Mouse (Mus musculus) Muller cell, postnatal 12 days (primary cell): ENCODE measurements at regions not wholly inside any gene's neighbourhood (a gene's known extent, or its start where the extent isn't known, plus 50 kb on each side); places are given as distances from the start of the nearest gene placed in this dataset.
A peak's percentile ranks its signal among the peaks of the same experiment; 100 is the strongest.

Experiments
- DNase-seq: peaks from one replicate; pipeline ENCODE4 v3.0.0-alpha.2; 2015; ENCODE audit errors: inconsistent ontology term

DNA sequence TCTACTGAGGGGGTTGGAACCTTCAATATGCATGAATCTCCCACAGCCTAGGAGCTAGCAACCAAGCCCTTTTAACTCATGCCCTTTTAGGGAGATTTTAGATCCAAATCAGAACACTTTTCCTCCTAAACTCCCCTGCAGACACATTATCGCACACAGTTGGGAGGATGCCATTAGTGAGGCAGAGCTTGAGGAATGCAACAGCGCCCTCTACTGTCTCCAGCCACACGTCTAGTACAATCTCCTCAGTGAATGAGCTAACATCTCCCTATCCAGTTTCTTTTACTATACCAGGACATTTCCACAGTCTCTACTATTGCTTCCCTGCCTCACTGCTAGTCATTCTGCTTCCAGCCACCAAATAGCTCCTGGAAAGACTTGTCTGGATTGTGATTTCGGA lies 59.3 kb downstream of the 1700080O16Rik start:
- DNase-seq, result peak; percentile 32

GRCm38 (mm10) chrX:51911566-51911965 lies 61.0 kb downstream of the 1700080O16Rik start:
- no peak for DNase-seq

DNA sequence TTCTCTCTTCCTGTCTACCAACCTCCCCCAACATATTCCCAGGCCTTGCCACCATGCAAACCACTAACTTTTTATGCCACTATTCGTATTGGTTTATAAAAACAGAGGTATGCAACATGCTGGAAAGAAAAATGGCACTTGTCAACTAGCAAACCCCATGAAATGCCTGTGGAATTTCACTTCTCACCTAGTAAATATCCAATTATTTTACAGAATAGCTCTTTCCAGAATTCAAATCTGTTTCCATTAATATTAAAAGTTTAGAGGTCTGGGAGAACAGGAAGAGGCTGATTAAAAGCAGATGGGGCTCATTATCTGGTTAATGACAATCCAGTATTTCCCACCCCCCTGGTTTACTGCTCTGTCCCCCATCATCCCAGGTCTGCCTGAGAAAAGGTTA lies 62.0 kb downstream of the 1700080O16Rik start:
- no peak for DNase-seq

DNA sequence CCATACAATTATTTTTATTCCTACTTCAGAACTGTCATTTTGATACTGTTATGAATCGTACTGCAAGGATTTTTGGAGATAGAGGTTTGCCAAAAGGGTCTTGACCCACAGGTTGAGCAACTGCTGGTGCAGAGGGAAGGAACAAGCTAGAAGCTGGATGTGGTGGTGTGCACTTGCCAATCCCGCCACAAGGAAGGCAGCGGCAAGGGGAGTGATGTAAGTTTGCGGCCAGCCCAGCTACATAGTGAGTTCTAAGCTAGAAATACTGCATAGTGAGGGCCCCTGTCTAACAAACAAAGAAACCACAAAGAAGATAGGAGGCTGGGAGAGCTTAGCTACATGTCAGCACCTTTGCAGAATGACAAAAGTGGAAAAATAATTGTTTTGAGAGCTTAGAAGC lies 74.1 kb downstream of the 1700080O16Rik start:
- no peak for DNase-seq

- no peak for DNase-seq
Observed at GRCm38 (mm10) chrX:51897059-51897458, 75.5 kb downstream of the 1700080O16Rik start.

GRCm38 (mm10) chrX:51895646-51896190 lies 76.9 kb downstream of the 1700080O16Rik start:
- DNase-seq, result no peak

DNA sequence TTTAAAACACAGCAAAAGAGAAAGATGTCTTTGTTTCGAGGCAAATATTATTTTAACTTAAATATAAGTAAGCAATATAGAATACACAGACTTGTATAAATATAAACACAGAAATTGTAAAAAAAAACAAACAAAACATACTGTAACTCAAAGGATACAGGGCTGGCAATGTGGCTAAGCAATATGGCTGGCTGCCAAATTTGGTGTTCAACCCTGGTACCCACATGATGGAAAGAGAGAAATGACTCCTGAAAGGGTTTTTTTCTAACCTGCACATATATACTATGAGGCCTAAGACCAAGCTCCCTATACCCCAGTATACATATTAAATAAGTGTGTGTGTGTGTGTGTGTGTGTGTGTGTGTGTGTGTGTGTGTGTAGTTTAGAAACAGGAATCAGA lies 79.9 kb downstream of the 1700080O16Rik start:
- no peak for DNase-seq

DNA sequence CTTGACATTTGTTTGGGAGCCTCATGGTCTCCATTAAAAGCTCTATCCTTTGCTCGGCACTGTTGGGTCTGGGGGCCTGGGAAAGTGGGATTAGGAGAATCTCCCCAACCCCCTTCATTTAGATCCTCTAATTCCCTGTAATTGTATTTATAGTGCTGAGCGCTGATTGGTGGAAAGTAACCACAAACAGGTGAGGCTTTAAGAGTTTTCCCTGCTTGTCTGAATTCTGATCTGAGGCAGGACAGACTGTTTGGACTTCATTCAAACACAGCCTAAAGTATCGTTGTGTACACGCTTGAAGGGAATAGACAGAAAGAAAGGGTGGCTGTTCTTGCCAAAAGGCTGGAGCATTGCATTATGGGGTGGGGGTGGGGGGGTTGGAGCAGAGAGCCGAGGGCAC lies 85.1 kb upstream of the Usp26 start:
- DNase-seq, result no peak
